10 mouse cellular contexts compared by ENCODE assay signal in genomic region chr8:120040861-120041260, GRCm38 (mm10). TPM values are rescaled to one million over a fixed set of nuclear protein-coding genes. Genes with fewer than 3 reads are reported as not detected.
DNase-seq lines count a peak whose midpoint lies in the region; ATAC-seq and TF ChIP-seq lines count a peak whose summit lies in the region.
"Had no signal": no experiment of that assay in that cellular context is flagged by ENCODE, and none has a peak within 500 bp of the region (broad histone marks: within the 10 kb centered on the region; RNA-seq: fewer than 3 reads in every experiment).

No protein-coding gene starts in this region.

- ATAC-seq in kidney, embryonic 16.5 days (ENCODE audit: low FRiP score, low TSS enrichment): no peak
- peak; percentile 73 for ATAC-seq in lung, postnatal 0 days
- no peak for ATAC-seq in cerebellum, adult (ENCODE audit: insufficient number of reproducible peaks, low FRiP score, low TSS enrichment)
- ATAC-seq in midbrain, embryonic 14.5 days (ENCODE audit: low FRiP score, low TSS enrichment): no peak

- no peak overlapping the region for H3K27ac ChIP-seq in kidney, embryonic 16.5 days (ENCODE audit: low read length)
- H3K27ac ChIP-seq in lung, postnatal 0 days (ENCODE audit: low read length): peak overlapping the region; percentile 32; the same call in 1 of the 2 replicates
- no peak overlapping the region for H3K27ac ChIP-seq in midbrain, embryonic 14.5 days (replicated peaks; ENCODE audit: low read depth, low read length)
- H3K27ac ChIP-seq: embryonic facial prominence, embryonic 12.5 days; limb, embryonic 13.5 days had no signal

- H3K27me3 ChIP-seq in kidney, embryonic 16.5 days (ENCODE audit: insufficient read depth, low read length): no peaks in the 10 kb centered on the region
- H3K27me3 ChIP-seq in lung, postnatal 0 days (replicated peaks; ENCODE audit: insufficient read depth, low read length): no peaks in the 10 kb centered on the region
- H3K27me3 ChIP-seq in midbrain, embryonic 14.5 days (ENCODE audit: control insufficient read depth, insufficient read depth, low read length): no peaks in the 10 kb centered on the region
- H3K27me3 ChIP-seq: embryonic facial prominence, embryonic 12.5 days; limb, embryonic 13.5 days had no signal

- 31% methylated on average over 1 of the region's 1 CpGs for WGBS in kidney, embryonic 16.5 days
- WGBS in lung, postnatal 0 days: 21% methylated on average over 1 of the region's 1 CpGs
- 66% methylated on average over 1 of the region's 1 CpGs for WGBS in midbrain, embryonic 14.5 days

- TF ChIP-seq CTCF in lung, postnatal 0 days (IDR thresholded peaks at IDR 0.05): peak; percentile 13; the same call in 1 of the 2 replicates

- H3K9me3 ChIP-seq in kidney, embryonic 16.5 days (ENCODE audit: low read length): no peaks in the 10 kb centered on the region
- H3K9me3 ChIP-seq in lung, postnatal 0 days (ENCODE audit: low read length): no peaks in the 10 kb centered on the region
- H3K9me3 ChIP-seq in midbrain, embryonic 14.5 days (ENCODE audit: control insufficient read depth, low read length): no peaks in the 10 kb centered on the region
- H3K9me3 ChIP-seq: embryonic facial prominence, embryonic 12.5 days; limb, embryonic 13.5 days had no signal

- TF ChIP-seq EP300 in lung, postnatal 0 days (IDR thresholded peaks at IDR 0.05): no peak

- H3K9ac ChIP-seq in kidney, embryonic 16.5 days (replicated peaks; ENCODE audit: low read length): no peak overlapping the region
- H3K9ac ChIP-seq in lung, postnatal 0 days (replicated peaks; ENCODE audit: low read depth): no peak overlapping the region
- no peak overlapping the region for H3K9ac ChIP-seq in midbrain, embryonic 14.5 days (replicated peaks; ENCODE audit: low read length)
- H3K9ac ChIP-seq: embryonic facial prominence, embryonic 12.5 days; limb, embryonic 13.5 days had no signal

- H3K36me3 ChIP-seq in kidney, embryonic 16.5 days (ENCODE audit: insufficient read depth, low read length): no peaks in the 10 kb centered on the region
- H3K36me3 ChIP-seq in lung, postnatal 0 days (ENCODE audit: insufficient read depth, low read length): no peaks in the 10 kb centered on the region
- H3K36me3 ChIP-seq in midbrain, embryonic 14.5 days (ENCODE audit: control insufficient read depth, insufficient read depth, low read length): no peaks in the 10 kb centered on the region
- H3K36me3 ChIP-seq: embryonic facial prominence, embryonic 12.5 days; limb, embryonic 13.5 days had no signal

- no peak overlapping the region for H3K4me3 ChIP-seq in kidney, embryonic 16.5 days (ENCODE audit: low read length)
- no peak overlapping the region for H3K4me3 ChIP-seq in lung, postnatal 0 days (ENCODE audit: low read depth, low read length)
- H3K4me3 ChIP-seq in midbrain, embryonic 14.5 days (replicated peaks; ENCODE audit: low read depth, low read length): no peak overlapping the region
- H3K4me3 ChIP-seq: embryonic facial prominence, embryonic 12.5 days; limb, embryonic 13.5 days had no signal

- peaks cover 15% of the 10 kb centered on the region; the same call in 1 of the 2 replicates for H3K4me1 ChIP-seq in kidney, embryonic 16.5 days (ENCODE audit: insufficient read depth, low read length)
- H3K4me1 ChIP-seq in lung, postnatal 0 days (ENCODE audit: insufficient read depth, low read depth, low read length): peaks cover 3% of the 10 kb centered on the region; the same call in 1 of the 2 replicates
- no peaks in the 10 kb centered on the region for H3K4me1 ChIP-seq in midbrain, embryonic 14.5 days (ENCODE audit: control insufficient read depth, insufficient read depth, low read length)

- peak; percentile 52 for DNase-seq in kidney, adult 11 months
- DNase-seq in brain, adult 2 months (ENCODE audit: low read depth, low spot score): peak; percentile 69
- DNase-seq in kidney, adult 9 months: peak; percentile 64
- DNase-seq in lung, postnatal 0 days (ENCODE audit: low spot score): peak; percentile 81
- DNase-seq in Muller cell, postnatal 12 days (ENCODE audit: inconsistent ontology term): no peak
- DNase-seq in midbrain, embryonic 14.5 days: no peak

- no peak overlapping the region for H3K4me2 ChIP-seq in kidney, embryonic 16.5 days (replicated peaks; ENCODE audit: low read depth, low read length)
- H3K4me2 ChIP-seq in lung, postnatal 0 days (replicated peaks; ENCODE audit: low read depth, low read length): no peak overlapping the region
- H3K4me2 ChIP-seq in midbrain, embryonic 14.5 days (ENCODE audit: low read length): no peak overlapping the region
- H3K4me2 ChIP-seq: embryonic facial prominence, embryonic 12.5 days; limb, embryonic 13.5 days had no signal

RNA-seq across cellular contexts. Expression of gene Crispld2, which starts 48.6 kb away (rescaled TPM):
- polyA plus RNA-seq in kidney, embryonic 16.5 days (2015; fragmentation: Nextera tagmentation; extraction: Ambion mirVana): 8.7 and 10.1 TPM in 2 replicates
- 9.7 and 16.8 TPM in 2 replicates for polyA plus RNA-seq in lung, postnatal 0 days (2015; fragmentation: Nextera tagmentation; extraction: Ambion mirVana)
- 0.66 and 1.1 TPM in 2 replicates for polyA plus RNA-seq in midbrain, embryonic 14.5 days (2014; fragmentation: Nextera tagmentation; extraction: Ambion mirVana)

Comparison
In these comparisons a context has a peak if more than half of its experiments do, and no peak if none do; other contexts are left out.
1. DNase-seq: peak in kidney, adult 11 months (single experiment), brain, adult 2 months (single experiment), kidney, adult 9 months (single experiment) and lung, postnatal 0 days (single experiment); none in Muller cell, postnatal 12 days (single experiment) and midbrain, embryonic 14.5 days (single experiment).